Mouse (Mus musculus) gonadal fat pad, adult 2 months (tissue): ENCODE measurements around the gene Sub1. TPM values are rescaled to one million over a fixed set of nuclear protein-coding genes. Genes with fewer than 3 reads are reported as not detected.

Source experiments
- DNase-seq: peaks from one replicate; pipeline ENCODE4 v3.0.0-alpha.2; 2012; ENCODE audit warnings: low read depth
- polyA plus RNA-seq: library from polyadenylated mRNA; depleted of rRNA; stranded (reverse); fragments of >200 nt; gene quantifications from 2 replicates; pipeline ENCODE4 v1.2.3, GENCODE M21; 2012; rRNA removed

Sub1 gene
- polyA plus RNA-seq, 1 experiment: 14.6 TPM

- DNase-seq: no peak
Observed at GRCm38 (mm10) chr15:11966367-11966766, 30.4 kb downstream of the Sub1 start.

GRCm38 (mm10) chr15:11965201-11965845, 31.5 kb downstream of the Sub1 start:
- no peak for DNase-seq

- no peak for DNase-seq
Observed at GRCm38 (mm10) chr15:11963791-11964525, 32.8 kb downstream of the Sub1 start.

GRCm38 (mm10) chr15:11959716-11960115, 37.1 kb downstream of the Sub1 start:
- no peak for DNase-seq

GRCm38 (mm10) chr15:11956129-11956528, 40.7 kb downstream of the Sub1 start:
- no peak for DNase-seq

GRCm38 (mm10) chr15:11954190-11954589, 42.6 kb downstream of the Sub1 start:
- no peak for DNase-seq

- DNase-seq: no peak
Observed at GRCm38 (mm10) chr15:11952159-11952558, 44.6 kb downstream of the Sub1 start.

GRCm38 (mm10) chr15:11951181-11951580, 45.6 kb downstream of the Sub1 start:
- no peak for DNase-seq

- no peak for DNase-seq
Observed at GRCm38 (mm10) chr15:11950144-11950543, 46.6 kb downstream of the Sub1 start.

GRCm38 (mm10) chr15:11949490-11949889, 47.3 kb downstream of the Sub1 start:
- DNase-seq: no peak

- no peak for DNase-seq
Observed at GRCm38 (mm10) chr15:11940855-11941254, 55.9 kb downstream of the Sub1 start.

Other genes starting within 250 kb of the Sub1 start
- gene Npr3, start 89.7 kb downstream of the Sub1 start, polyA plus RNA-seq: 70.1 and 163 TPM in 2 replicates
- 98.9 and 124 TPM in 2 replicates for gene Zfr, start 120.8 kb upstream of the Sub1 start, polyA plus RNA-seq
- 19.6 and 20.5 TPM in 2 replicates for gene Mtmr12, start 208.0 kb upstream of the Sub1 start, polyA plus RNA-seq